Mouse (Mus musculus): ENCODE data around the gene Ctag2. TPM values are rescaled to one million over a fixed set of nuclear protein-coding genes. Genes with fewer than 3 reads are reported as not detected.

The Ctag2 gene
- polyA plus RNA-seq (2012; ENCODE audit: low replicate concordance), result not detected in 2 replicates

GRCm38 (mm10) chrX:65047344-65047743 is at the start of gene Ctag2:
Gene Ctag2, plus strand, starts transcription at chrX:65047644.

